Mouse (Mus musculus) cerebellum, adult 8-10 months (tissue): ENCODE data around the gene Slc17a7.

ENCODE experiments used
- DNase-seq: peaks from one replicate; pipeline ENCODE4 v3.0.0; 2022

Gene Slc17a7

DNA sequence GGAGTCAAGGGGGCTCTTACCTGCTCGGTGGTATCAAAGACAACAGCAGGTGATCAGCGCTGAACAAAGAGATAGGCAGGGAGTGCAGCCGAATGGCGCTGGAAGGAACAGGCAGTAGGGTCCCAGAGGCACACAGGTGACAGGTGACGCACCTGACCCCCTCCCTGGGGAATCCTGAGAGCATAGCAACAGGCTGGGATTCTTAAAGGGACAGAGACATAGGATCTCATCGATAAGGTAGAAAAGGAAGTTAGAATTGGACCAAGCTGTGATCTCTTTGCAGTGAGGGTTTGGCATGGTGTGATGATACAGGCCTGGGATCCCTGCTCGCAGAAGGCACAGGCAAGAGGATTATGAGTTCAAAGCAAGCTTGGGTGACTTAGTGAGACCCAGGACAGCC, 15.7 kb downstream of the Slc17a7 start, which contains the start of gene Gfy:
Gene Gfy (minus strand): TSS at position 101 of the 400 bp plus-strand sequence.
- DNase-seq: no peak

GRCm38 (mm10) chr7:45180896-45181477, 17.2 kb downstream of the Slc17a7 start, which contains the start of gene Pth2:
Pth2 (plus strand) TSS chr7:45180995.
- no peak for DNase-seq

DNA sequence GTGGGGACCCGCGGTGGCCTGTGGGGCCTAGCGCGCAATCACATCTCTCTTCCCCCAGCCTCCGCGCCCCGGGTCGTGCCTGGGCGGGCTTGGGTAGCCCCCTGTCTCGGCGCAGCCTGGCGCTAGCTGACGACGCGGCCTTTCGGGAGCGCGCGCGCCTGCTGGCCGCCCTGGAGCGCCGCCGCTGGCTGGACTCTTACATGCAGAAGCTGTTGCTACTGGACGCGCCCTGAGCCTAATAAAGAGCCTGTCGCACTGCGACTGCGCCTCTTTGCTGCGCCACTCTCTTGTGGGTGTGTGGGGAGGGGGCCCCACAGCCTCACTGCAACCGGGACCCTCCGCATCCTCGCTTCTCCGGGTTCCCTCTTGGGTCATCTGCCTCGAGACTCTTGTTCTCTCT, 17.8 kb downstream of the Slc17a7 start:
- DNase-seq: no peak

GRCm38 (mm10) chr7:45182199-45182601, 18.5 kb downstream of the Slc17a7 start:
- DNase-seq: peak; percentile 85

- DNase-seq: no peak
Measured at GRCm38 (mm10) chr7:45182606-45183005, 18.9 kb downstream of the Slc17a7 start.

- DNase-seq: no peak
Measured at GRCm38 (mm10) chr7:45183672-45184071, 19.9 kb downstream of the Slc17a7 start.

DNA sequence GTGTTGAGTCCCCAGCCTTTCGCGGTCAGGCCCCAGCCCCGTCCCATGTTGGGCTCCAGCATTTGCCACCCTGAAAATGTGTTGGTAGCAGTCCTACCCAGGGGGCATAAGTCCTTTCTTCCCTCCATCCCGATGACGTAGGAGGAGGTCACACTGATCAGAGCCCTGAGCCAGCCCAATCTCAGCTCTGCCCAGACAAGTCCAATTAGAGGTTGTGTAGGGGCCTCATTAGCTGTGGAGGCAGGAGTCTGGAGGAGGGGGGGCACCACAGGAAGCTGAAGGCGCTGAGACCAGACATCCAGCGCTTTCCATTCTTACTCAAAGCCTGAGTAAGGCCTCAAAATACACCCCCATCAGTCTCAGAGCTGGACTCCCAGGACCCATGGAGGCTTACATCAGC, 22.2 kb downstream of the Slc17a7 start:
- DNase-seq: no peak

DNA sequence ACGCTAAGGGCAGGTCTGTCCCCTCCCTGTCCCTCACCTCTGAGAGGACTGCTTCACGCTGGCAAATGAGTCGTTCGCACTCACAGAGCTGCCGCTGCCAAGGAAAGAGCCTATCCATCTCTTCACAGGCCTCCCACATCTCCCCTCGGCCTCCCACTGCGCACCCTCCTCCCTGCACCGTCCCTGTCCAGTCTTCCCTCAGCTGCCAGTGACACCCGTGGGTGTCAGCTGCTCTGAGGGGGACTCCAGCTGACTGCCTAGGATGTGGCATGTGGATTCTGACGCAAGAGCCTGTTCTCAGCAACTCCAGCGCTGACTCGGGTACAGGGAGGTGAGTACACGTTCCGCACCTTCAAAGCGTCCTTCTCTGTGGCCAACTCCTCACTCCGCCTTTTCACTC, 25.9 kb downstream of the Slc17a7 start:
- no peak for DNase-seq

DNA sequence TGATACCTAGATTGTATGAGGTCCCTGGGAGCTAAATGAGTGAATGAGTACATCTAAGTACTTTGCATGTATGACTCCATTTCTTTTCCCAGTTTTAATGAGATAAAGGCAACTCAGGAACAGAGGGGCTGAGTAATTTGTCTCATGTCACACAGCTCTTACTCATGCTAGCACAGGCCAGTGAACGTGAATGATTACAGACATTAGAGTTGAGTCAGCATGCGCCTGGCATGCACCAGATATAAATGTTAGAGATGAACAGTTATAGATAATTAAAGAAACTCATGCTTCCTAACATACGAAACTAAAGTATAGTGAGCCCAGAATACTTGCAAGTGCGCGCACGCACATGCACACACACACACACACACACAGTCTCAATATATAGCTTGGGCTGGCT, 26.4 kb downstream of the Slc17a7 start:
- no peak for DNase-seq

DNA sequence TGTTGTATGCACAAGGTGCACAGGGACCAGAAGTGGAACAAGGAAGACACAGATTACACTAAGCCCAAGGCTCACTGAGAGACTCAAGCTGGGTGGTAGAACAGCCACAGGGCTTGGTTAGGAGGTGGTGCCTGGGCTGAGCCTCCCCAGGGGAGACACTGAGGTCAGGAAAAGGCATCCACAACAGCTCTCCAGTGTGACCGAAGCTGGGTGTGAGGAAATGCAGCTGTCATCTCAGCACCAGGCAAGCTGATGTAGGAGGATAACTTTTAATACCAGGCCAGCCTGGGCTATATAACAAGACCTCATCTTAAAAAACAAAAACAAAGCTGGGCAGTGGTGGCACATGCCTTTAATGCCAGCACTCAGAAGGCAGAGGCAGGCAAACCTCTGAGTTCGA, 27.4 kb downstream of the Slc17a7 start:
- DNase-seq: no peak

- DNase-seq: peak; percentile 82
Measured at GRCm38 (mm10) chr7:45191803-45192363, 28.1 kb downstream of the Slc17a7 start.

GRCm38 (mm10) chr7:45192585-45193310, 29.0 kb downstream of the Slc17a7 start:
- peak; percentile 37 for DNase-seq

- peak; percentile 63 for DNase-seq
Measured at GRCm38 (mm10) chr7:45193406-45193805, 29.7 kb downstream of the Slc17a7 start.

- peak; percentile 54 for DNase-seq
Measured at GRCm38 (mm10) chr7:45193871-45194785, 30.4 kb downstream of the Slc17a7 start.

DNA sequence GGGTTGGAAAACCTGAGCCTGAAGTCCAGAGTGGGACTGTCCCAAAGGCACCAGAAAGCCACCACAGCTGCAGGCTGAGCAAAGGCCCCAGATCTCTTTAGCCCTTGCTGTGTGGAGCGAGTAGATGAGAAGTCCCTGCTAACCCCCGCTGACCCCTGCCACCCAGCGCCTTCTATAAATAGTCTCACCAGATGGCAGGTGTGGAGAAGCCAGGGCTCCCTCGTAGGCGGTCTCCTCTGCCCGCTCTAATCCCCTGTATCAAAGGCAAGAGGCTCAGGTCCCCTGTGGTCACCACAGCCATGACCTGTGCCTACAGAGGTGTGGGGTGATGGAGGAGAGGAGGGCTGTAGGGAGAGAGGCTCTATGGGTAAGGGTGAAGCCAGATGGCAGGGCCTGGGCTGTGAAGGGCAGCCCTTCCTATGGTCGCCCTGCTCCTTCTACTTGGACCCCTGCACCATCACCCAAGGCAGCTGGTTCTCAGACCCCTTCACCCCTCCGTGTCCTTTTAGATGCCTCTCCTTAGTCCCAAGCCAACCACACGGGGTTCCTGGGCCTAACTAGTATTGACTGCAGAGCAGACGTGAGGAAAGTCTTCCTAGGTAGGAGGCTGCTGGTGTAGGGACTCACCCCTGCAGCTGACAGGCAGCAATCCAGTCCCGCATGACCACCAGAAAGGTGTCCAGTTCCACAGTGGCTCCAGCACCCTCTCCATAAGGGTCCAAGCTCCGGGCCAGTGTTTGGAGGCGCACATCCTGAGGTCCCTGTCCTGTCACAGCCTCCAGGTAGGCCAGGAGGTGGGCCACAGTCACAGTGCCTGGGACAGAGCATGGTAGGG, 31.8 kb downstream of the Slc17a7 start:
- peak; percentile 51 for DNase-seq

DNA sequence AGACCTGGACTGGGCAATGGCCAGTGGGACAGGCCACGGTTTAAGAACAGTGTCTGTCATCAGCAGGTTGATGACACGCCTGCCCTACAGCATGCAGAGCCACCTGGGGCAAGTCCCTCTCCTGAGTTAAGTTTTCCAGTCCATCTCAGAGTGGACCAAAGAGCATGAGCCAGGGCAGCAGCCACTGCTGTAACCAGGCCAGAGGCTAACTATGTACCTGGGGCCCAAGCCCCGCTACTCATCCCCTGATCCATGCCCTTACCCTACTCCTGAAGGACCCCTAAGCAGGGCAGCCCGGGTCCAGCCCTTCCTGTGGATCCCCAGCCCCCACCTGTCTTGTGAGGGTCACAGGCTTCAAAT, 32.4 kb downstream of the Slc17a7 start:
- peak; percentile 39 for DNase-seq

DNA sequence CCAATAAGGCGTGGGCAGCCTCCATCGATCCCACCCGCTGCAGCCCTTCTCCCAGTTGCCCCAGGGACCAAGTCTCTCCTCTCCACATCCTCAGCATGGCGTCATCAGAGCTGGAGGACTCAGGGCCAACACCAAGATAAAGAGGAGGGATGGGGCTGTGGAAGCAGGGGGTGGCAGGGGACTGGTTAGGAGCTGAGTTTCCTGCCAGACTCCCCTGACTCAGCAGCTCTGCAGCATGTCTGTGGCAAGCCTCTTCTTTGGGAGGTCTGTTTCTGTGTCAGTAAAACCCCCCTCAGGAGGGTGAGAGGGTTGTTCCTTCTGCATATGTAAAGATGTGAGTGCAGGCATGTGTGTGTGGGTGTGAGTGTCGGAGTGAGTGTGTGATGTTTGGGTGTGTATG, 33.2 kb downstream of the Slc17a7 start:
- DNase-seq: peak; percentile 27

- DNase-seq: peak; percentile 91
Measured at GRCm38 (mm10) chr7:45198435-45198834, 34.7 kb downstream of the Slc17a7 start.

DNA sequence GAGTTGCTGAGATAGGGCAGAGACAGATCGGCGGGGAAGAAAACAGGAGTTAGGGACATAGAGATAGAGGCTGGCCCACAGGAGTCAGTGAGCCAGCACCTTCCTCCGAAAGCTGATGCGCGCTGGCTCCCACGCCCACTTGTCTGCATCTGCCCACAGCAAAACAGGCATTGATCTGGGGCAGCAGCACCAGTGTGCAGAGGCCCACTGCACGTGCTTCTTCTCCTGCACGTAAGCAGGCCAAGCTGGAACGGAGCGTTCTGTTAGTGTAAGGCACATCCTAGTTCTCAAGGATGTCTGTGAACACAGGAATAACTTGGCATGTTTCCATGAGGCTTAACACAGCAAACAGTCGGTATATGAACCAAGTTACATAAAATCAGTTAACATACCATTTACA, 35.2 kb downstream of the Slc17a7 start:
- DNase-seq: no peak

GRCm38 (mm10) chr7:45202654-45203053, 38.9 kb downstream of the Slc17a7 start:
- DNase-seq: no peak

DNA sequence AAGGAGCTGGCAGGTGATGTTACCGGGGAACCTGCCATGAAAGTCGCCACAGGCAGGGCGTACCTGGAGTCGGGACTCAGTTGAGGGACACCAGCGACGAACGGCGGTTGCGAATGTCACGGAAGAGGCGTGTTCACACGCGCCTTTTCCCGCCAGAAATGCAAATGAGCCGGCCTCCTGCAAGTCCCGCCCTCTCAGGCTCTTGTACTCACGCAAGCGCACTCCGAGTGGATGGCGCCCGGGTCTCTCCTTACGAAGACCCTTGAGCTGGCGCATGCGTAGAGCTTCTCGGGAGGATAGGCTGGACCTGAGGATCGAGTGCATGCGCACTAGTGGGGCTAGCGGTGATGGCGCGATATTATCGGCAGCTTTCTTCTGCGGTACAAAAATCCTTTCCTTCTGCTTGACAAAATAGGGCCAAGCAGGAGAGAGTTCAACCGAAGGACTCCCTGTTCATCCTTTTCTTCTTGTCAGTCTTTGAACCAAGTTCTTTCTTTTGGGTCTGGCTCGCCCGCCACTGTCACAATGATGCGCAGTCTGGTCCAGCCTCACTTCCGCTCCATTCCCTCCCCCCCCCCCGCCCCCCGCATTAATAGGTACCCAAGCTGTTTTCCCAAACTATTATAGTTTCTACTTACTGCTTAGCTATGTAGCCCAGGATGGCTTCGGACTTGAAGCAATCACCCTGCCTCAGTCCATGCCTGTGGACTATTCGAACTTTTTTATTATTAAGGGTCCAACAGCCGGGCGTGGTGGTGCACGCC, 40.8 kb downstream of the Slc17a7 start, which contains the start of gene Ccdc155:
Gene Ccdc155 (minus strand): TSS at position 513 of the 764 bp plus-strand sequence.
- peak; percentile 90 for DNase-seq
